Mouse (Mus musculus): Measurements from ENCODE around the gene Ralgds.

- no peak for TF ChIP-seq POLR2A (IDR thresholded peaks at IDR 0.05; ENCODE audit: insufficient read depth, low read length)
- TF ChIP-seq CTCF (IDR thresholded peaks at IDR 0.05; ENCODE audit: low read depth, low read length) = no peak
- TF ChIP-seq EP300 (IDR thresholded peaks at IDR 0.05; ENCODE audit: insufficient read depth, low read depth, low read length) = no peak
Measured at GRCm38 (mm10) chr2:28575341-28575740, 62.4 kb downstream of the Ralgds start.
